Mouse (Mus musculus): ENCODE measurements around the gene Arxes2.

GRCm38 (mm10) chrX:136043726-136044125 lies 50.1 kb downstream of the Arxes2 start:
- TF ChIP-seq CTCF (IDR thresholded peaks at IDR 0.05; ENCODE audit: low read depth) (no peak), EP300 (IDR thresholded peaks at IDR 0.05; ENCODE audit: low read depth) (no peak)

All from heart, postnatal 0 days (tissue).